Mouse (Mus musculus): ENCODE results near the gene Ceacam9. TPM values are rescaled to one million over a fixed set of nuclear protein-coding genes. Genes with fewer than 3 reads are reported as not detected.

Gene Ceacam9
- total RNA-seq, 2 experiments from 2014 or later = not detected

GRCm38 (mm10) chr7:16739056-16739604 is 17.4 kb downstream of the Ceacam9 start:
- ATAC-seq (replicated peaks; ENCODE audit: poor library complexity) = no peak

DNA sequence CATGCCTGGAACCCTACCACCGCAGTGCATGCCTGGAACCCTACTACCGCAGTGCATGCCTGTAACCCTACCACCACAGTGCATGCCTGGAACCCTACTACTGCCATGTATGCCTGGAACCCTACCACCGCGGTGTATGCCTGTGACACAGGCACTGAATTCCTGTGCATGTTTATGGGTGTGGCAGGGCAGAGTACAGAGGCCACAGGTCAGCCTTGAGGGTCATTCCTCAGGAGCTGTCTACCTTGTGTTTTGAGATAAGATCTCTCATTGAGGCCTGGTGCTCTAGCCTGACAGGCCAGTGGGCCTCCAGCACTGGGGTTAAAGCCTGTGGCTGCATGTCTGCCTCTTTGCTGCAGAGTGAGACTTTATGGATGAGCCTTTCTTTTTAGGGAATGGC is 23.6 kb downstream of the Ceacam9 start:
- no peak for ATAC-seq (replicated peaks; ENCODE audit: poor library complexity)

GRCm38 (mm10) chr7:16746093-16746492 is 24.4 kb downstream of the Ceacam9 start:
- peak; percentile 85 for ATAC-seq (replicated peaks; ENCODE audit: poor library complexity)

GRCm38 (mm10) chr7:16747656-16748055 is 25.9 kb downstream of the Ceacam9 start:
- no peak for ATAC-seq (replicated peaks; ENCODE audit: poor library complexity)

- no peak for ATAC-seq (replicated peaks; ENCODE audit: poor library complexity)
These were observed 30.3 kb downstream of the Ceacam9 start for GRCm38 (mm10) chr7:16752016-16752415.

- ATAC-seq (replicated peaks; ENCODE audit: poor library complexity) = peak; percentile 44
These were observed 33.8 kb downstream of the Ceacam9 start for GRCm38 (mm10) chr7:16755362-16756017.

GRCm38 (mm10) chr7:16758872-16759574 is 37.3 kb downstream of the Ceacam9 start:
- ATAC-seq (replicated peaks; ENCODE audit: poor library complexity) = no peak

DNA sequence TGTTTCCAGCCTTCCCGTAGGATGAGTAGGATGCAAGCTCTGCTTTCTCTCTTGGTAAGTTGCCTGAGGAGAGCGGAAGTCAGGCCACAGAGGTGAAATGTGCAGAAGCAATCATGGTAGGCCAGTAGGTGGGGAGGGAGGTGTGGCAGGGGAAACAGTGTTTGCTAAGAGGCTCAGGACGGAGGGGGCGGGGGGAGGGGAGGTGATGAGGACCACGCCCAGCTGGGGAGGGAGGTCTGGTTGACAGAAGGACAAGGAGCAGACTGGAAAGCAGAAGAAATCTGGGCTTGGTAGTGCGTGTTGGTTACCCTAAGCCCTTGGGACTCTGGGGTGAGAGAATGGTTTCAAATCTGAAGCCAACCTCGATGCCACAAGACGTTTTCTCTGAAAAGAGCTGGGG is 38.6 kb downstream of the Ceacam9 start:
- peak; percentile 63 for ATAC-seq (replicated peaks; ENCODE audit: poor library complexity)

GRCm38 (mm10) chr7:16761005-16761481 is 39.3 kb downstream of the Ceacam9 start:
- no peak for ATAC-seq (replicated peaks; ENCODE audit: poor library complexity)

- ATAC-seq (replicated peaks; ENCODE audit: poor library complexity) = no peak
These were observed 39.9 kb downstream of the Ceacam9 start for GRCm38 (mm10) chr7:16761630-16762029.

- no peak for ATAC-seq (replicated peaks; ENCODE audit: poor library complexity)
These were observed 41.9 kb downstream of the Ceacam9 start for GRCm38 (mm10) chr7:16763463-16764218.

DNA sequence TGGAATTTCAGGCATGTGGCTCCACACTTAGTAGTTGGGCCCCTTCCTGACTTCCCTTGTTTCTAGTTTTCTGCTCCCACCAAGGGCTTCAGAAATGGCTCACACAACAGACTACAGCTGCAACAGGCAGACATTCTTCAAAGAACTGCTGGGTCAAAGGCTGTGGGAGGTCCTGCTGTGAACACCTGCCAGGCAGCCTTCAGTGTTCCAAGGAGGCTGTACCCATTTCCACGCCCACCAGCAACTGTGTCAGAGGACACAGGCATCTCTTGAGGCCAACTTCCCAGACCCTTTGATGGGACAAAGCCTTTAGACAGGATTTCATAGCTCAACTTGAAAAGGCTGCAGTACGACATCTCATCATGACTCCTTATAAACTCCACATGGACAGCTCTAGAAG is 44.7 kb downstream of the Ceacam9 start:
- no peak for ATAC-seq (replicated peaks; ENCODE audit: poor library complexity)

Other genes starting within 250 kb of the Ceacam9 start
- gene Npas1, start 244.2 kb upstream of the Ceacam9 start, total RNA-seq (2015) = not detected in 2 replicates
- gene Npas1, start 244.2 kb upstream of the Ceacam9 start, total RNA-seq (2017) = not detected in 2 replicates
- 9.1 and 9.2 TPM in 2 replicates for gene Arhgap35, start 106.9 kb upstream of the Ceacam9 start, total RNA-seq (2015)
- gene Arhgap35, start 106.9 kb upstream of the Ceacam9 start, total RNA-seq (2017) = 4.6 and 6.7 TPM in 2 replicates
- gene Ceacam15, start 46.2 kb upstream of the Ceacam9 start, total RNA-seq (2015) = not detected in 2 replicates
- gene Ceacam15, start 46.2 kb upstream of the Ceacam9 start, total RNA-seq (2017) = not detected in 2 replicates
- gene Ap2s1, start 16.5 kb downstream of the Ceacam9 start, total RNA-seq (2015) = 162 and 164 TPM in 2 replicates
- gene Ap2s1, start 16.5 kb downstream of the Ceacam9 start, total RNA-seq (2017) = 73.9 and 88.7 TPM in 2 replicates
- gene Slc1a5, start 59.4 kb downstream of the Ceacam9 start, total RNA-seq (2015) = 73.2 and 79.5 TPM in 2 replicates
- 39.1 and 48.3 TPM in 2 replicates for gene Slc1a5, start 59.4 kb downstream of the Ceacam9 start, total RNA-seq (2017)
- gene Strn4, start 94.0 kb downstream of the Ceacam9 start, total RNA-seq (2015) = 28.2 and 39.0 TPM in 2 replicates
- 40.0 and 43.5 TPM in 2 replicates for gene Strn4, start 94.0 kb downstream of the Ceacam9 start, total RNA-seq (2017)
- 11.5 and 13.1 TPM in 2 replicates for gene Fkrp, start 94.8 kb downstream of the Ceacam9 start, total RNA-seq (2015)
- 9.8 and 14.3 TPM in 2 replicates for gene Fkrp, start 94.8 kb downstream of the Ceacam9 start, total RNA-seq (2017)
- 6.2 and 8.8 TPM in 2 replicates for gene Prkd2, start 121.0 kb downstream of the Ceacam9 start, total RNA-seq (2015)
- gene Prkd2, start 121.0 kb downstream of the Ceacam9 start, total RNA-seq (2017) = 6.0 and 8.8 TPM in 2 replicates
- not detected in 2 replicates for gene Dact3, start 153.4 kb downstream of the Ceacam9 start, total RNA-seq (2015)
- 0.04 and 0.17 TPM in 2 replicates for gene Dact3, start 153.4 kb downstream of the Ceacam9 start, total RNA-seq (2017)
- gene Gng8, start 169.9 kb downstream of the Ceacam9 start, total RNA-seq (2015) = not detected in 2 replicates
- gene Gng8, start 169.9 kb downstream of the Ceacam9 start, total RNA-seq (2017) = not detected in 2 replicates
- gene Ptgir, start 184.6 kb downstream of the Ceacam9 start, total RNA-seq (2015) = 2.1 and 2.6 TPM in 2 replicates
- 1.8 and 4.0 TPM in 2 replicates for gene Ptgir, start 184.6 kb downstream of the Ceacam9 start, total RNA-seq (2017)
- 125 and 150 TPM in 2 replicates for gene Calm3, start 202.2 kb downstream of the Ceacam9 start, total RNA-seq (2015)
- gene Calm3, start 202.2 kb downstream of the Ceacam9 start, total RNA-seq (2017) = 419 and 440 TPM in 2 replicates
- gene Pnmal2, start 222.8 kb downstream of the Ceacam9 start, total RNA-seq (2015) = not detected in 2 replicates
- gene Pnmal2, start 222.8 kb downstream of the Ceacam9 start, total RNA-seq (2017) = 0.20 TPM in 1 of 2 replicates, not detected in the other
- not detected in 2 replicates for gene Pnmal1, start 237.8 kb downstream of the Ceacam9 start, total RNA-seq (2015)
- gene Pnmal1, start 237.8 kb downstream of the Ceacam9 start, total RNA-seq (2017) = not detected in 2 replicates

Measured in megakaryocyte progenitor cell, adult 5-6 weeks (primary cell).